Mouse (Mus musculus) forebrain, embryonic 13.5 days (tissue): ENCODE data around the gene B4galnt2. TPM values are rescaled to one million over a fixed set of nuclear protein-coding genes. Genes with fewer than 3 reads are reported as not detected.
"Not testable (repeated sequence)": the region's sequence is repeated elsewhere in the genome, so short reads cannot be mapped to it uniquely, and the experiment has no call there.

Experiments
- ATAC-seq: fragments of 200-750 bp; cut with Nextera tagmentation; 2 replicates; pipeline ENCODE4 v1.8.0; 2017
- H3K27ac ChIP-seq: fragments of 300-500 bp; sonication (generic); 2 replicates; pipeline ENCODE4 v1.5.1; 2015; ENCODE audit warnings: inconsistent platforms, mild to moderate bottlenecking, moderate library complexity
- H3K27me3 ChIP-seq: fragments of 300-500 bp; sonication (generic); 2 replicates; pipeline ENCODE4 v1.6.1; 2015; ENCODE audit warnings: mild to moderate bottlenecking, inconsistent platforms
- H3K36me3 ChIP-seq: fragments of 300-500 bp; sonication (generic); 2 replicates; pipeline ENCODE4 v1.6.1; 2015; ENCODE audit warnings: mild to moderate bottlenecking, inconsistent platforms; ENCODE audit not compliant: poor library complexity, severe bottlenecking
- H3K4me1 ChIP-seq: fragments of 300-500 bp; sonication (generic); 2 replicates; pipeline ENCODE4 v1.6.1; 2015; ENCODE audit warnings: inconsistent platforms
- H3K4me2 ChIP-seq: fragments of 300-500 bp; sonication (generic); 2 replicates; pipeline ENCODE4 v1.6.1; 2015; ENCODE audit warnings: inconsistent platforms, mild to moderate bottlenecking, moderate library complexity
- H3K4me3 ChIP-seq: fragments of 300-500 bp; sonication (generic); 2 replicates; pipeline ENCODE4 v1.5.1; 2015; ENCODE audit warnings: mild to moderate bottlenecking, inconsistent platforms
- H3K9ac ChIP-seq: fragments of 300-500 bp; sonication (generic); 2 replicates; pipeline ENCODE4 v1.6.1; 2015; ENCODE audit warnings: mild to moderate bottlenecking, inconsistent platforms
- H3K9me3 ChIP-seq: fragments of 300-500 bp; sonication (generic); replicated peaks from 2 replicates; pipeline ENCODE4 v1.6.1; 2016; ENCODE audit warnings: inconsistent platforms
- WGBS: fragments of 180-500 bp; shearing (Covaris S2); methylation state at CpG from one replicate; pipeline ENCODE4 v1.1.7; 2015; 5-methylcytosine and 5-hydroxymethylcytosine counted together
- polyA plus RNA-seq: library from polyadenylated mRNA; unstranded; fragments of >200 nt; fragmentation: Nextera tagmentation; extraction: Ambion mirVana; gene quantifications from 2 replicates; pipeline ENCODE4 v1.2.1, GENCODE M21; 2015

B4galnt2 gene
- polyA plus RNA-seq, 1 experiment from 2014 or later: not detected

- H3K27ac ChIP-seq, ATAC-seq: not testable (repeated sequence)
- WGBS: 83% methylated on average over 2 of the region's 2 CpGs
These were observed 34.8 kb downstream of the B4galnt2 start for GRCm38 (mm10) chr11:95879861-95880260.

GRCm38 (mm10) chr11:95876296-95876695 is 38.4 kb downstream of the B4galnt2 start:
- H3K9me3 ChIP-seq: no peaks in the 10 kb centered on the region
- H3K4me2 ChIP-seq: 0 out of 2 replicates have a peak overlapping the region, but pooled peaks have one; percentile 11
- H3K4me1 ChIP-seq: no peaks in the 10 kb centered on the region
- H3K36me3 ChIP-seq: no peaks in the 10 kb centered on the region
- H3K9ac ChIP-seq: no peak overlapping the region
- 18% methylated on average over 7 of the region's 7 CpGs for WGBS
- no peak for ATAC-seq
- H3K27ac ChIP-seq: no peak overlapping the region
- H3K4me3 ChIP-seq: no peak overlapping the region
- H3K27me3 ChIP-seq: no peaks in the 10 kb centered on the region

More at GRCm38 (mm10) chr11:95879861-95880260, 34.8 kb downstream of the B4galnt2 start:
- not testable (repeated sequence) for H3K9ac ChIP-seq, H3K4me1 ChIP-seq, H3K36me3 ChIP-seq, H3K4me3 ChIP-seq, H3K9me3 ChIP-seq, H3K27me3 ChIP-seq, H3K4me2 ChIP-seq

GRCm38 (mm10) chr11:95875804-95876203 is 38.9 kb downstream of the B4galnt2 start:
- no peak overlapping the region for H3K4me3 ChIP-seq
- H3K27ac ChIP-seq: no peak overlapping the region
- H3K36me3 ChIP-seq: no peaks in the 10 kb centered on the region
- 23% methylated on average over 9 of the region's 9 CpGs for WGBS
- H3K4me2 ChIP-seq: 0 out of 2 replicates have a peak overlapping the region, but pooled peaks have one; percentile 11
- no peak for ATAC-seq
- H3K9me3 ChIP-seq: no peaks in the 10 kb centered on the region
- H3K4me1 ChIP-seq: no peaks in the 10 kb centered on the region
- no peaks in the 10 kb centered on the region for H3K27me3 ChIP-seq
- H3K9ac ChIP-seq: no peak overlapping the region

- Histone ChIP-seq H3K9me3 (no peaks in the 10 kb centered on the region), H3K27ac (no peak overlapping the region), H3K9ac (no peak overlapping the region), H3K27me3 (no peaks in the 10 kb centered on the region), H3K4me1 (no peaks in the 10 kb centered on the region), H3K4me2 (no peak overlapping the region), H3K4me3 (no peak overlapping the region), H3K36me3 (no peaks in the 10 kb centered on the region)
- no peak for ATAC-seq
- 77% methylated on average over 6 of the region's 6 CpGs for WGBS
These were observed 44.7 kb downstream of the B4galnt2 start for GRCm38 (mm10) chr11:95869918-95870470.

- no peak for ATAC-seq
- no peak overlapping the region for H3K4me3 ChIP-seq
- H3K9me3 ChIP-seq: no peaks in the 10 kb centered on the region
- no peaks in the 10 kb centered on the region for H3K36me3 ChIP-seq
- H3K4me2 ChIP-seq: no peak overlapping the region
- no peaks in the 10 kb centered on the region for H3K27me3 ChIP-seq
- no peak overlapping the region for H3K9ac ChIP-seq
- 81% methylated on average over 4 of the region's 4 CpGs for WGBS
- H3K4me1 ChIP-seq: no peaks in the 10 kb centered on the region
- H3K27ac ChIP-seq: no peak overlapping the region
These were observed 45.2 kb downstream of the B4galnt2 start for GRCm38 (mm10) chr11:95869442-95869841.

- Histone ChIP-seq H3K9me3 (no peaks in the 10 kb centered on the region), H3K36me3 (no peaks in the 10 kb centered on the region), H3K27ac (no peak overlapping the region), H3K4me1 (peaks cover 15% of the 10 kb centered on the region), H3K4me2 (no peak overlapping the region), H3K27me3 (no peaks in the 10 kb centered on the region), H3K4me3 (no peak overlapping the region), H3K9ac (no peak overlapping the region)
- ATAC-seq: no peak
- 92% methylated on average over 8 of the region's 8 CpGs for WGBS
These were observed 53.3 kb downstream of the B4galnt2 start for GRCm38 (mm10) chr11:95861397-95861796.

- no peak for ATAC-seq
- Histone ChIP-seq H3K9me3 (no peaks in the 10 kb centered on the region), H3K27me3 (no peaks in the 10 kb centered on the region), H3K4me2 (peak overlapping the region; percentile 70), H3K27ac (peak overlapping the region; percentile 44; the same call in 1 of the 2 replicates), H3K36me3 (no peaks in the 10 kb centered on the region), H3K4me3 (peak overlapping the region; percentile 78), H3K9ac (peak overlapping the region; percentile 70), H3K4me1 (peaks cover 15% of the 10 kb centered on the region)
- 44% methylated on average over 3 of the region's 3 CpGs for WGBS
These were observed 54.6 kb downstream of the B4galnt2 start for GRCm38 (mm10) chr11:95860071-95860490.

GRCm38 (mm10) chr11:95859468-95859855 is 55.2 kb downstream of the B4galnt2 start:
- Histone ChIP-seq H3K27me3 (no peaks in the 10 kb centered on the region), H3K9ac (peak overlapping the region; percentile 70), H3K4me2 (peak overlapping the region; percentile 70), H3K4me3 (peak overlapping the region; percentile 78), H3K4me1 (peaks cover 15% of the 10 kb centered on the region), H3K27ac (peak overlapping the region; percentile 86), H3K36me3 (no peaks in the 10 kb centered on the region), H3K9me3 (no peaks in the 10 kb centered on the region)
- under 1% methylated on average over 35 of the region's 35 CpGs for WGBS
- peak; percentile 67 for ATAC-seq

GRCm38 (mm10) chr11:95858528-95859467 is 55.9 kb downstream of the B4galnt2 start:
- H3K9ac ChIP-seq: peak overlapping the region; percentile 70
- no peaks in the 10 kb centered on the region for H3K36me3 ChIP-seq
- H3K9me3 ChIP-seq: no peaks in the 10 kb centered on the region
- H3K27me3 ChIP-seq: no peaks in the 10 kb centered on the region
- WGBS: under 1% methylated on average over 58 of the region's 58 CpGs
- H3K4me2 ChIP-seq: peak overlapping the region; percentile 70
- H3K4me3 ChIP-seq: peak overlapping the region; percentile 78
- ATAC-seq: peak; percentile 99
- peaks cover 15% of the 10 kb centered on the region for H3K4me1 ChIP-seq
- peak overlapping the region; percentile 86 for H3K27ac ChIP-seq

GRCm38 (mm10) chr11:95857716-95858527 is 56.8 kb downstream of the B4galnt2 start:
- Histone ChIP-seq H3K27me3 (no peaks in the 10 kb centered on the region), H3K27ac (peak overlapping the region; percentile 79), H3K9me3 (no peaks in the 10 kb centered on the region), H3K9ac (peak overlapping the region; percentile 67), H3K36me3 (no peaks in the 10 kb centered on the region), H3K4me3 (peak overlapping the region; percentile 78), H3K4me2 (peak overlapping the region; percentile 70), H3K4me1 (peaks cover 15% of the 10 kb centered on the region)
- ATAC-seq: peak; percentile 21
- WGBS: 13% methylated on average over 21 of the region's 21 CpGs

GRCm38 (mm10) chr11:95857306-95857705 is 57.4 kb downstream of the B4galnt2 start:
- H3K9ac ChIP-seq: no peak overlapping the region
- H3K27ac ChIP-seq: no peak overlapping the region
- 0 out of 2 replicates have a peak overlapping the region, but pooled peaks have one; percentile 78 for H3K4me3 ChIP-seq
- H3K9me3 ChIP-seq: no peaks in the 10 kb centered on the region
- 83% methylated on average over 4 of the region's 4 CpGs for WGBS
- H3K27me3 ChIP-seq: peaks cover 2% of the 10 kb centered on the region; the same call in 1 of the 2 replicates
- ATAC-seq: no peak
- H3K4me1 ChIP-seq: peaks cover 15% of the 10 kb centered on the region
- H3K4me2 ChIP-seq: peak overlapping the region; percentile 70
- H3K36me3 ChIP-seq: no peaks in the 10 kb centered on the region
